In genomic region chr19:44902324-44902723, GRCm38 (mm10) we compare ENCODE assay signal across 13 mouse cellular contexts. TPM values are rescaled to one million over a fixed set of nuclear protein-coding genes. Genes with fewer than 3 reads are reported as not detected.
A peak's percentile ranks its signal among the peaks of the same experiment; 100 is the strongest.
DNase-seq lines count a peak whose midpoint lies in the region; ATAC-seq and TF ChIP-seq lines count a peak whose summit lies in the region.
"Had no signal": no experiment of that assay in that cellular context is flagged by ENCODE, and none has a peak within 500 bp of the region (broad histone marks: within the 10 kb centered on the region; RNA-seq: fewer than 3 reads in every experiment).

No protein-coding gene starts in this region.

- TF ChIP-seq CTCF in stomach, postnatal 0 days (IDR thresholded peaks at IDR 0.05; ENCODE audit: low read depth): no peak

- no peak overlapping the region for H3K4me2 ChIP-seq in stomach, postnatal 0 days (replicated peaks; ENCODE audit: low read depth)

- WGBS in stomach, postnatal 0 days: 46% methylated on average over 4 of the region's 4 CpGs

- peak overlapping the region; percentile 58; the same call in 1 of the 2 replicates for H3K27ac ChIP-seq in stomach, postnatal 0 days (replicated peaks)
- H3K27ac ChIP-seq: hindbrain, postnatal 0 days had no signal

- no peaks in the 10 kb centered on the region for H3K27me3 ChIP-seq in stomach, postnatal 0 days (ENCODE audit: control insufficient read depth, insufficient read depth, low read length)
- H3K27me3 ChIP-seq: Patski had no signal

- no peak for TF ChIP-seq EP300 in stomach, postnatal 0 days (optimal IDR thresholded peaks at IDR 0.05)

- DNase-seq in adrenal gland, postnatal 25 days: peak; percentile 13
- DNase-seq in adrenal gland, adult 8-10 months: no peak
- peak; percentile 41 for DNase-seq in ovary, adult 18-20 months (ENCODE audit: low spot score)
- no peak for DNase-seq in ovary, postnatal 14 days (ENCODE audit: low spot score)
- DNase-seq in kidney, postnatal 14 days: peak; percentile 71
- DNase-seq in stomach, postnatal 0 days (ENCODE audit: low spot score): no peak
- DNase-seq in cerebellum, adult 18-20 months: no peak
- no peak for DNase-seq in layer of hippocampus, postnatal 10 days (ENCODE audit: low spot score in 2 of 2)
- DNase-seq: embryo, embryonic 11 days; left cerebral cortex, postnatal 4 days had no signal

- ATAC-seq in stomach, postnatal 0 days (ENCODE audit: low FRiP score, low TSS enrichment): peak; percentile 71; the same call in 1 of the 2 replicates
- ATAC-seq: hindbrain, postnatal 0 days; Patski had no signal

- H3K9me3 ChIP-seq in stomach, postnatal 0 days (ENCODE audit: control insufficient read depth, low read length): no peaks in the 10 kb centered on the region
- H3K9me3 ChIP-seq: megakaryocyte, embryonic 14.5 days had no signal

- no peak overlapping the region for H3K9ac ChIP-seq in stomach, postnatal 0 days (ENCODE audit: low read length)

- no peaks in the 10 kb centered on the region for H3K36me3 ChIP-seq in stomach, postnatal 0 days (ENCODE audit: control insufficient read depth, insufficient read depth, low read length)

- H3K4me1 ChIP-seq in stomach, postnatal 0 days (replicated peaks; ENCODE audit: control insufficient read depth, insufficient read depth): no peaks in the 10 kb centered on the region; the same call in 1 of the 2 replicates

- no peak overlapping the region for H3K4me3 ChIP-seq in stomach, postnatal 0 days (ENCODE audit: low read depth, low read length)
- H3K4me3 ChIP-seq: megakaryocyte, embryonic 14.5 days had no signal

RNA-seq across cellular contexts. Expression of gene Slf2, which starts 28.6 kb away (rescaled TPM):
- 23.8 and 30.8 TPM in 2 replicates for total RNA-seq in adrenal gland, postnatal 25 days (2021)
- 10 to 100 TPM; 22.6 to 40.9 (median 30.5) TPM for total RNA-seq in adrenal gland, adult 8-10 months (2022)
- 9.3 and 9.8 TPM in 2 replicates for polyA plus RNA-seq in stomach, postnatal 0 days (2015; fragmentation: Nextera tagmentation; extraction: Ambion mirVana)
- 10 to 100 TPM; 32.4 to 35.3 TPM for total RNA-seq in layer of hippocampus, postnatal 10 days (2021)

Comparison
In these comparisons a context has a peak if more than half of its experiments do, and no peak if none do; other contexts are left out.
1. DNase-seq: peak in adrenal gland, postnatal 25 days (single experiment), ovary, adult 18-20 months (single experiment) and kidney, postnatal 14 days (single experiment); none in adrenal gland, adult 8-10 months (single experiment), ovary, postnatal 14 days (single experiment), stomach, postnatal 0 days (single experiment), cerebellum, adult 18-20 months (0 of 2) and layer of hippocampus, postnatal 10 days (0 of 2).